Mouse (Mus musculus): ENCODE data around the gene Rai14.
A peak's percentile ranks its signal among the peaks of the same experiment; 100 is the strongest.

Gene Rai14

GRCm38 (mm10) chr15:10714409-10715138, at the start of gene Rai14:
TSS of gene Rai14 (minus strand) at chr15:10714624.
- ATAC-seq (ENCODE audit: low TSS enrichment), result peak; percentile 62

DNA sequence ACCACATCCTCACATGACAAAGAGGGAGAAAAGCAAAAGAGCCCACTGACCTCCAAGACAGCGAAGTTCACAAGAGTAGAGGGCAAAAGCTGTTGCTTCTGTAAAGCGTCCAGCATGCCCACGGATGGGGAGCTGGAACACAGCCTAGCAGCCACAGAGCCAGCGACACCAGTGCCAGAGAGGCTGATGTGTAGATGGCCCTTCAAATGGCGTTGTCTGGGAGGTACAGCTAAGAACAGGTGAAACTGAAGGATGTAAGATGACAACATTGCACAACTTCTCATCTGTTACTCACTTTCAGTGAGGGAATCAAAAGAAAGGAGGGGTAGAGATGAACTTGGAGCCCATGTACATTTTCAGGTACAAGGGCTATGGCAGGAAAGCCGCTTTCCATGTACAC, 47.0 kb upstream of the Rai14 start:
- no peak for ATAC-seq (ENCODE audit: low TSS enrichment)

DNA sequence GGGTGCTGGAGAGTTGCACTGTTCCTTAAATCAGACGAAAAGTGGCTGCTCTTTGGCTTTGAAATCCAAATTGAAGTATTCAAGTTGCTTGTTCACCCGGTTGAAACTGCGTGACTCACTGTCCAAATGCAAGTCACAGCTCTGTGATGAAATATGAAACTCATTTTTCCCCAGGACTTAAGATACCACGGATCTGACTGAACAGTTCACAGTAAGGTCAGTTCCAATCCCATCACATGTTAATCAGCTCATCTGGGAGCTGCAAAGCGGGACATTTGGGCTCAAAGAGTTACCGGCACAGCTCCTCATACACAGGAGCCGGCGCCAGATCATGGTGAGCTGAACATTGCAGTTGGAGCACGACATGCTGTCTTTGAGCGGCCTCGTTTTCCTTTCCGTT, 45.6 kb upstream of the Rai14 start:
- no peak for ATAC-seq (ENCODE audit: low TSS enrichment)

DNA sequence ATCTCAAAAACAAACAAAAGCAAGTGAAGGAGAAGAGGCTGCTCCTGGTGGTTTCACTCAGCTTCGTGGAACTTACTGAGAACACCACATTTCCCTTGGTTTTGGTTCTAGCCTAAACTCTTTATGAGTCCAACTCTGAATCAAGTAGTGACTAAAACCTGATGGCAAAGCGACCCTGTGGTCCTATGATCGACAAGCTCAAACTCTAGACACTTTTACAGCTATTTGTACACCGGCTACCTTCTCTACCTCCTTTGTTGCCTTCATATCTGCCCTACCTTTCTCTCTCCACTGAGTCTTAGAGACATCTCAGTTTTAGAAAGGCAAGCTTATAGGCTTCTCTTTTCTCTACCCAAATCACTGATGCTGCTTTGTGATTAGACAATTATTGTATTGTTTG, 45.0 kb upstream of the Rai14 start:
- ATAC-seq (ENCODE audit: low TSS enrichment), result no peak

DNA sequence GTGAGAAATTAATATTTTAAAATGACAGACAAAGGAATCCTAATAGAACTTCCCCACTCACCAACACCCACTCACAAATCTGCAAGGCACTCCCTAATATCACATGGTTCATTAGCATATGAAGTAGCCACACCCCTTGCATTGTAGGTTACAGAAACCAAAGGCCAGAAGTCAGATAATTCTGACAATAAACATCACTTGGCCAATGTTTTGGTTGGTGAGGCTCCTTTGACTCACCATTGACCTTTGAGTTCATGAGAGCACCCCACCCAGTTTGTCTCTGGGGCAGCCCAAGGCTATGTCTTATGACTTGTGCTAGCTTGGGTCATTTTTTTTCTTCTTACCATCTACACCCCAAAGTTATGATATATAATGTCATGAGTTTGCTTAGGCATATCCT, 44.4 kb upstream of the Rai14 start:
- ATAC-seq (ENCODE audit: low TSS enrichment), result no peak

DNA sequence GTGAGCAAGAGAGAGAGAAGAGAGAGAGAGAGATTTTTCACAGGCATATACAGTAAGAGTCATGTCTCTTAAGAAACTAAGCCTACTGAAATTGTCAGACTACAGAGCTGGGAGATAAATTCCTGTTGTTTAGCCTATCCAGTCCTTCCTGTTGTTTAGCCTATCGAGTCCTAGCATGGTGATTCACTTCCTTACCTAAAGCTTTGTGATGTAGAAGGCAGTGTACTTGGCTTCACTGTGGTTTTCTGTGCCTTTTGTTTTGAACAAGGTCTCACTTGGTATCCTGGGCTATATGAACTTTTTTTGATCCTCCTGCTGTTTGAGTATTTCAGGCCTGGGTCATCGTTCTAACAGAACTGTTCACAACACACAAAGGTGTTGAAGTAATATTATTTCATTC, 36.7 kb upstream of the Rai14 start:
- no peak for ATAC-seq (ENCODE audit: low TSS enrichment)

- ATAC-seq (ENCODE audit: low TSS enrichment), result peak; percentile 98
Measured at GRCm38 (mm10) chr15:10750339-10750738, 35.9 kb upstream of the Rai14 start.

- ATAC-seq (ENCODE audit: low TSS enrichment), result no peak
Measured at GRCm38 (mm10) chr15:10749678-10750077, 35.3 kb upstream of the Rai14 start.

- peak; percentile 76 for ATAC-seq (ENCODE audit: low TSS enrichment)
Measured at GRCm38 (mm10) chr15:10747638-10748037, 33.2 kb upstream of the Rai14 start.

DNA sequence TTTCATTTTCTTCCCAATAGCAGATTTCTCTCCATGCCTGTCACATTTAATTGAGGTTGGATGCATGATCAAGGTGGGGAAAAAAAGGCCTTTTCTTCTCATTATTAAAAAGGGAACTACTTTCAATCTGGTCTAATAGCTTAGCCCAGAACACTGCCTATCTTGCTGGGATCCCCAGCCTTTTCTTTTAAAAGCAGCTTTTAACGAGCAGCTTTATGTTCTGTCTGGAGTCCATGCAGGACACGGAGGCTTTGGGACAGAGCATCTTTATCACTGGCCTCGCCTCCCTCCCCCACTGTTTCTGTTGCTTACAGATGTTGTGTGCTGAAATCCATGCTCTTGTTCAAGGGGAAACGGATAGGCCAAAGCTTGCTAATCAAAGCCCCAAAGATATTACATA, 32.8 kb upstream of the Rai14 start:
- ATAC-seq (ENCODE audit: low TSS enrichment), result no peak

DNA sequence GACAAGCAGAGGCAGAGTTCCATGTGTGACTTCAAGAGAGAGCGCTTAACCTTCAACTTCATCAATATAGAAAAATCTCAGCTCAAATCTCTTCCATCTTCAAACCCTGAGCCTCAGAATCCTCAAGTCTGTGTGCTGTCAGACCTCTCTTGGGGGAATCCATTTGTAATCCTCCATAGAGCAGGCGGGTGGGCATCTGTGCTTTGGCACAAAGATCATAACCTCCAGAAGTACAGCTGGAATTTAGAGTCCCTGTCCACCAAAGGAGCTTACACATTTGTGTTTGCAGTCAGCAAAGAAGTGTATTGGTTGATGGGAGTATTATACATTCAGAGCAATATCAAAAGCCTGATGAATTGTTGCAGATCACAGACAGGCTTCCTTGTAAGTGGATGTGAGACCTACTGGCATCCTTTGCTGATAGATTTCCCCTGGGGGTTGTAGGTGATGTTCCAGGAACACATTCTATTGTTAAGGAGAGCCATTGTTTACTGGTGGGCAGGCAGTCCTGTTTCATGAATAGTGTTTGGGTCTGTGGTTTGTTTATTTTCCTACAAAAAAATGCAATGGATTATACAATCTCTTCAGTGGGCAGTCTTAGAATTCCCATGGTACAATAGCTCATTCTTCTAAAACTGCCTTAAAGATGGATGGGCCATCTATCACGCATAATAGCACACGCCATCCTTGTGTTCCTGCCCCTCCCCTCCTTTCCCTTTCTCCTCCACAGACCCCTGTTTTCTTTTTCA, 32.1 kb upstream of the Rai14 start:
- no peak for ATAC-seq (ENCODE audit: low TSS enrichment)

GRCm38 (mm10) chr15:10742441-10742840, 28.0 kb upstream of the Rai14 start:
- no peak for ATAC-seq (ENCODE audit: low TSS enrichment)

- no peak for ATAC-seq (ENCODE audit: low TSS enrichment)
Measured at GRCm38 (mm10) chr15:10739279-10739678, 24.9 kb upstream of the Rai14 start.

- no peak for ATAC-seq (ENCODE audit: low TSS enrichment)
Measured at GRCm38 (mm10) chr15:10738354-10739142, 24.1 kb upstream of the Rai14 start.

DNA sequence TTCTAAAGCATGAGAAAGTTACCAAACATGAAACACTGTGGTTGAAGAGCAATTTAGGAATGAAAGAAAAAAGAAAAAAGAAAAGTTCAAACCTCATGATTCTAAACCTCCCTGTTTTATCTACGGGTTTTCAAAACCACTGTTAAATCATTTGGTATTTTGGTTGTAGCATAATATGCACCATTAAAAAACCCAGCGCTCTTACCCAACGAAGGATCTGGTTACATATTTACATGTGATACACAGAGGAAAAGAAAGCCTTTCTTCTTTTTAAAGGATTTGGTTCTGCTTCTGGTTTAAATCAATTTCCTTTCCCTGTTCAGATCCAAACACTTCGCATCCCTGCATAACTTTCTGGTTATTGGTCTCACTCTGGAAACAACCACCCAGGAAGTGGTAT, 21.5 kb upstream of the Rai14 start:
- no peak for ATAC-seq (ENCODE audit: low TSS enrichment)

- ATAC-seq (ENCODE audit: low TSS enrichment), result no peak
Measured at GRCm38 (mm10) chr15:10735216-10735615, 20.8 kb upstream of the Rai14 start.

GRCm38 (mm10) chr15:10731398-10731797, 17.0 kb upstream of the Rai14 start:
- ATAC-seq (ENCODE audit: low TSS enrichment), result no peak

- no peak for ATAC-seq (ENCODE audit: low TSS enrichment)
Measured at GRCm38 (mm10) chr15:10726272-10726671, 11.8 kb upstream of the Rai14 start.

- no peak for ATAC-seq (ENCODE audit: low TSS enrichment)
Measured at GRCm38 (mm10) chr15:10724857-10725256, 10.4 kb upstream of the Rai14 start.

- ATAC-seq (ENCODE audit: low TSS enrichment), result no peak
Measured at GRCm38 (mm10) chr15:10723507-10723906, 9.1 kb upstream of the Rai14 start.

GRCm38 (mm10) chr15:10722629-10723339, 8.4 kb upstream of the Rai14 start:
- no peak for ATAC-seq (ENCODE audit: low TSS enrichment)

DNA sequence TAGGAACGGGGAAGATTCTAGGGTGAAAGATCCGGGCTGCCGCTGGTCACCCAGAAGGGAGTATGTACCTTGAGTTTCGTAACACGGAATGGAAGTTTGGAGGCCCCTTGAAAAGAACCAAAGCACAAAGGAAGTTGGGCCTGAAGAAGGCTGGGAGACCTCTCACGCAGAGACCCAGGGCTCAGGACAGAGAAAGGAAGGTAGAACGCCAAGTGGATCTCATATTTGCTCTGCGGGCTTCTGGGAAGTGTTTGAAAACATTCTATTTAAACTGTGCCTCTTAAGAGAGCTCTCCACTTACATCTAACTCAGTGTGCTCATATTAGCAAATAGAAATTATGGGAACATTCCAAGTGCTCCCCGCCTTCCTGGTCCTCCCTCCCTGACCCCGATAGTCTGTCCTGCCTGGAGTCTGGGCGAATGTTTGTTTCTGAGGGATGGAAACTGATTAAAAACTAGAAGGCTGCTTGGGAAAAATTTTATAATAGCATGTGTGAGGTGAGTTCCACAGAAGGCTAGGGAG, 6.9 kb upstream of the Rai14 start:
- ATAC-seq (ENCODE audit: low TSS enrichment), result no peak

Data from frontal cortex, adult (tissue).